Mouse (Mus musculus) frontal cortex, postnatal 10 days (tissue): Measurements from ENCODE around the gene Man1b1.

Source experiments
- DNase-seq, 2 experiments: peaks; one replicate each; pipeline ENCODE4 v3.0.0; 2022; ENCODE audit warnings: low spot score in 2 of 2, mixed read lengths in 1 of 2

Man1b1 gene

GRCm38 (mm10) chr2:25363478-25364178 lies 31.5 kb downstream of the Man1b1 start:
- DNase-seq, result no peak

- DNase-seq, result no peak
Measured at GRCm38 (mm10) chr2:25364313-25364712, 32.2 kb downstream of the Man1b1 start.

GRCm38 (mm10) chr2:25364761-25365090 lies 32.6 kb downstream of the Man1b1 start:
- no peak for DNase-seq

- DNase-seq, result peak in 1 of 2 experiments; percentile 50
Measured at GRCm38 (mm10) chr2:25365091-25365761, 33.1 kb downstream of the Man1b1 start, which contains the start of gene Uap1l1. Gene Uap1l1 (minus strand): TSS chr2:25365682.

- no peak for DNase-seq
Measured at GRCm38 (mm10) chr2:25369996-25370395, 37.9 kb downstream of the Man1b1 start.

- peak; percentile 85 to 86 for DNase-seq
Measured at GRCm38 (mm10) chr2:25371764-25372643, 39.9 kb downstream of the Man1b1 start, which contains the start of gene Sapcd2. Gene Sapcd2 (plus strand): TSS chr2:25372321.

- DNase-seq, result no peak
Measured at GRCm38 (mm10) chr2:25372644-25373391, 40.7 kb downstream of the Man1b1 start.

GRCm38 (mm10) chr2:25373431-25373830 lies 41.3 kb downstream of the Man1b1 start:
- no peak for DNase-seq

- DNase-seq, result no peak
Measured at GRCm38 (mm10) chr2:25376589-25376988, 44.5 kb downstream of the Man1b1 start.

- DNase-seq, result no peak
Measured at GRCm38 (mm10) chr2:25384492-25384891, 52.4 kb downstream of the Man1b1 start.

- no peak for DNase-seq
Measured at GRCm38 (mm10) chr2:25391266-25391665, 59.1 kb downstream of the Man1b1 start.

- peak; percentile 53 to 59 for DNase-seq
Measured at GRCm38 (mm10) chr2:25394281-25395221, 62.4 kb downstream of the Man1b1 start.

GRCm38 (mm10) chr2:25395721-25396596 lies 63.8 kb downstream of the Man1b1 start, which contains the start of gene Entpd2:
Gene Entpd2 (plus strand): TSS chr2:25395874.
- DNase-seq, result no peak

GRCm38 (mm10) chr2:25396597-25396983 lies 64.5 kb downstream of the Man1b1 start:
- no peak for DNase-seq

GRCm38 (mm10) chr2:25397010-25397409 lies 64.9 kb downstream of the Man1b1 start:
- no peak for DNase-seq

- no peak for DNase-seq
Measured at GRCm38 (mm10) chr2:25398065-25398464, 65.9 kb downstream of the Man1b1 start.

- DNase-seq, result no peak
Measured at GRCm38 (mm10) chr2:25399051-25399450, 66.9 kb downstream of the Man1b1 start, which contains the start of gene Npdc1. Gene Npdc1 (plus strand): TSS chr2:25399351.

- DNase-seq, result no peak
Measured at GRCm38 (mm10) chr2:25400291-25400690, 68.2 kb downstream of the Man1b1 start.

GRCm38 (mm10) chr2:25400764-25401163 lies 68.6 kb downstream of the Man1b1 start:
- peak in 1 of 2 experiments; percentile 45 for DNase-seq
